Mouse (Mus musculus) heart, embryonic 13.5 days (tissue): ENCODE measurements around the gene Lclat1. TPM values are rescaled to one million over a fixed set of nuclear protein-coding genes. Genes with fewer than 3 reads are reported as not detected.
"Not testable (repeated sequence)": the region's sequence is repeated elsewhere in the genome, so short reads cannot be mapped to it uniquely, and the experiment has no call there.

ENCODE experiments used
- ATAC-seq: fragments of 200-750 bp; cut with Nextera tagmentation; 2 replicates; pipeline ENCODE4 v1.8.0; 2017; ENCODE audit warnings: moderate TSS enrichment; ENCODE audit not compliant: insufficient number of reproducible peaks, low FRiP score, low TSS enrichment; ENCODE audit errors: extremely low read depth
- H3K27ac ChIP-seq: fragments of 300-500 bp; sonication (generic); replicated peaks from 2 replicates; pipeline ENCODE4 v1.5.1; 2015; ENCODE audit warnings: moderate library complexity, mild to moderate bottlenecking, inconsistent platforms
- H3K27me3 ChIP-seq: fragments of 300-500 bp; sonication (generic); replicated peaks from 2 replicates; pipeline ENCODE4 v1.6.1; 2015; ENCODE audit warnings: mild to moderate bottlenecking, inconsistent platforms
- H3K36me3 ChIP-seq: fragments of 300-500 bp; sonication (generic); 2 replicates; pipeline ENCODE4 v1.6.1; 2015; ENCODE audit warnings: mild to moderate bottlenecking, inconsistent platforms
- H3K4me1 ChIP-seq: fragments of 300-500 bp; sonication (generic); 2 replicates; pipeline ENCODE4 v1.6.1; 2015; ENCODE audit warnings: inconsistent platforms
- H3K4me2 ChIP-seq: fragments of 300-500 bp; sonication (generic); 2 replicates; pipeline ENCODE4 v1.6.1; 2015; ENCODE audit warnings: inconsistent platforms, mild to moderate bottlenecking, moderate library complexity
- H3K4me3 ChIP-seq: fragments of 300-500 bp; sonication (generic); 2 replicates; pipeline ENCODE4 v1.5.1; 2015; ENCODE audit warnings: moderate library complexity, mild to moderate bottlenecking, inconsistent platforms
- H3K9ac ChIP-seq: fragments of 300-500 bp; sonication (generic); 2 replicates; pipeline ENCODE4 v1.6.1; 2015; ENCODE audit warnings: inconsistent platforms, mild to moderate bottlenecking, moderate library complexity
- H3K9me3 ChIP-seq: fragments of 300-500 bp; sonication (generic); 2 replicates; pipeline ENCODE4 v1.6.1; 2016; ENCODE audit warnings: inconsistent platforms
- WGBS: fragments of 180-500 bp; shearing (Covaris S2); methylation state at CpG from one replicate; pipeline ENCODE4 v1.1.7; 2015; ENCODE audit warnings: mixed read lengths; 5-methylcytosine and 5-hydroxymethylcytosine counted together
- polyA plus RNA-seq: library from polyadenylated mRNA; unstranded; fragments of >200 nt; fragmentation: Nextera tagmentation; extraction: Ambion mirVana; gene quantifications from 2 replicates; pipeline ENCODE4 v1.2.1, GENCODE M21; 2015

Lclat1 gene
- polyA plus RNA-seq, 1 experiment from 2014 or later = 32.8 TPM

GRCm38 (mm10) chr17:73262558-73262957 is 154.8 kb downstream of the Lclat1 start:
- Histone ChIP-seq H3K27ac (no peak overlapping the region), H3K4me2 (no peak overlapping the region), H3K9me3 (no peaks in the 10 kb centered on the region), H3K4me1 (peaks cover 14% of the 10 kb centered on the region), H3K9ac (no peak overlapping the region), H3K36me3 (no peaks in the 10 kb centered on the region), H3K4me3 (no peak overlapping the region), H3K27me3 (no peaks in the 10 kb centered on the region)
- ATAC-seq = no peak
- WGBS = 79% methylated on average over 2 of the region's 2 CpGs

- WGBS = 44% methylated on average over 8 of the region's 8 CpGs
- no peak for ATAC-seq
- no peaks in the 10 kb centered on the region for H3K36me3 ChIP-seq
- no peak overlapping the region for H3K4me2 ChIP-seq
- H3K27me3 ChIP-seq = no peaks in the 10 kb centered on the region
- H3K27ac ChIP-seq = no peak overlapping the region
- no peak overlapping the region for H3K4me3 ChIP-seq
- H3K9me3 ChIP-seq = no peaks in the 10 kb centered on the region
- H3K9ac ChIP-seq = no peak overlapping the region
- peaks cover 14% of the 10 kb centered on the region for H3K4me1 ChIP-seq
Observed at GRCm38 (mm10) chr17:73263077-73263501, 155.3 kb downstream of the Lclat1 start.

- Histone ChIP-seq H3K36me3 (no peaks in the 10 kb centered on the region), H3K4me3 (no peak overlapping the region)
Observed at GRCm38 (mm10) chr17:73270871-73271796, 163.3 kb downstream of the Lclat1 start.

DNA sequence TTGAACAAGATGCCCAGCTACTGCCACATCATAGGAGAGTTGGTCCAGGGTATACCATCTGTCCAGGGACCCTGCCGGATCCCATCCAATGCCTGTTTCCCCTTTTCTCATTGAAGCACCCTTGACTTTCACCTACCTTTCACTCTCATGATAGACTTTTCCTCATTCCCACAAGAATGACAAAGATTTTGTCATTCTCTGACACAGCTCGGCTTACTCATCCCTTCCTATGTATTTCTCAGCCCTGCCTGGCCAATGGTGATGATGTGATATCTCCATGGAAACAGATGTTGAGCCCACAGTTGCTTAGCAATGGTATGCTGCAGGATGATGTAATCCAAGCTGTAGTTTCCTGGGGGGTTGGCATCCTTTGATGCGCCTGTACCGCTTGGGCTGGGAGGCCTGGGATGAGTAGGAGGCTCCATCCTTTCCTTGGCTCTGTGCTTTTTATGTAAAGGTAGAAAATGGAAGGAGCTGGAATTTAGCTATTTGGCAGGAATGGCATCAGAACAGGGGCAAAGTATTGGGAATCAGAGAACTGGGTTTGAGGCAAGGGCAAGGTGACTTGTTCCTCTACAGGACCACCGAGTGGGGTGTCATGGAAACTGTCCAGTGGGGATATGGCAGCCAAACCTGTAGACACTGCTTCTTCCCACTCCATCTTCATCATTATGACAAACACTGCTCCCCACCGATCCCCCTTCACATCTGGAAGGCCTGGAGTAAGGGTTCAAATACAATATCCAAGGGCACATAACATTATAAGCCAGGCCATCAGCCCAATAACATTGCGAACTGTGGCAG is 164.2 kb downstream of the Lclat1 start:
- no peak overlapping the region for H3K27ac ChIP-seq
- no peaks in the 10 kb centered on the region for H3K9me3 ChIP-seq
- no peaks in the 10 kb centered on the region for H3K4me1 ChIP-seq
- H3K9ac ChIP-seq = no peak overlapping the region
- ATAC-seq = no peak
- H3K36me3 ChIP-seq = no peaks in the 10 kb centered on the region
- WGBS = 72% methylated on average over 7 of the region's 7 CpGs
- no peak overlapping the region for H3K4me2 ChIP-seq
- H3K27me3 ChIP-seq = no peaks in the 10 kb centered on the region
- no peak overlapping the region for H3K4me3 ChIP-seq

More at GRCm38 (mm10) chr17:73270871-73271796, 163.3 kb downstream of the Lclat1 start:
- H3K27ac ChIP-seq = no peak overlapping the region
- H3K9me3 ChIP-seq = no peaks in the 10 kb centered on the region
- H3K27me3 ChIP-seq = no peaks in the 10 kb centered on the region
- no peak overlapping the region for H3K9ac ChIP-seq
- WGBS = 68% methylated on average over 15 of the region's 15 CpGs
- H3K4me2 ChIP-seq = no peak overlapping the region
- ATAC-seq = no peak
- no peaks in the 10 kb centered on the region; the same call in 1 of the 2 replicates for H3K4me1 ChIP-seq

DNA sequence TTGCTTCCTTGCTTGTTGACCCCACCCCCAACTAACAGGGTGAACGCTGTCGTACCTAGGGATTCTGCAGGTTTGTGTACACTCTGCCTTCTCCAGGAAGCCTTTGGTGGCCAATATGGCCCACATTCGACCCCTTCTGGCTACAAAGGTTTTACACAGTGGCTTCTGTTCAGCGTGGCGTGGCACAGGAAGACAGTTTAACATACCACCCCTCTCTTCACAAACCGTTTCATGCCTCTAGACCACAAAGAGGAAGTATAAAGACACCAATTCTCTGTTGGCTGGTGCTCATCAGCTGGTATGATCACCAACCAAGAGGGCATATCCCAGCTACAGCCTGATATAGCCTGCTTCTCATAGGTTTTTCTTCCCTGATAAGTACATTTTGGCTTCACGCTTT is 166.0 kb downstream of the Lclat1 start:
- H3K4me3 ChIP-seq = no peak overlapping the region
- no peaks in the 10 kb centered on the region for H3K27me3 ChIP-seq
- H3K36me3 ChIP-seq = no peaks in the 10 kb centered on the region
- no peak overlapping the region for H3K9ac ChIP-seq
- no peaks in the 10 kb centered on the region for H3K9me3 ChIP-seq
- no peak overlapping the region for H3K27ac ChIP-seq
- WGBS = 75% methylated on average over 7 of the region's 7 CpGs
- no peak overlapping the region for H3K4me2 ChIP-seq
- no peak for ATAC-seq
- no peaks in the 10 kb centered on the region for H3K4me1 ChIP-seq

DNA sequence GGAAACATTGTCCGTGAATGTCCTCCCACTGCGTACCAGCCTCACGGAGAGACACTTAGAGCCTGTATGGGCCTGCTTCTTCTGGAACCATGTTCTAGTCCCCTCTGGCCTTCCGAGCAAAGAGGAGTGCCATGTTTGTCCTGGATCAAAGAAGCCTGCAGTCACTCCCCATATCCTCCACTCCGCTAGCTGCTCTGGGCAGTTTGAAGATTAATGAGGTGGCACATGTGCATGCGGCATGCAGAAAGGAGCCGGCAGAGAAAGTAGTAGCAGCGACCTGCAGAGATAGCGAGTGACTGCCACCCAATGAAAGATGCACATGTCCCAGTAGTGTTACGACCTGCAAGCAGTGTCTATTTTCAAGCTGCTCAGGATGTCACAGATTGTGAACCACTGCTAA is 167.3 kb downstream of the Lclat1 start:
- H3K4me2 ChIP-seq = no peak overlapping the region
- no peak overlapping the region for H3K4me3 ChIP-seq
- no peaks in the 10 kb centered on the region for H3K4me1 ChIP-seq
- no peaks in the 10 kb centered on the region for H3K36me3 ChIP-seq
- no peak overlapping the region for H3K9ac ChIP-seq
- no peaks in the 10 kb centered on the region for H3K27me3 ChIP-seq
- ATAC-seq = no peak
- WGBS = 69% methylated on average over 10 of the region's 10 CpGs
- H3K27ac ChIP-seq = no peak overlapping the region
- H3K9me3 ChIP-seq = no peaks in the 10 kb centered on the region

DNA sequence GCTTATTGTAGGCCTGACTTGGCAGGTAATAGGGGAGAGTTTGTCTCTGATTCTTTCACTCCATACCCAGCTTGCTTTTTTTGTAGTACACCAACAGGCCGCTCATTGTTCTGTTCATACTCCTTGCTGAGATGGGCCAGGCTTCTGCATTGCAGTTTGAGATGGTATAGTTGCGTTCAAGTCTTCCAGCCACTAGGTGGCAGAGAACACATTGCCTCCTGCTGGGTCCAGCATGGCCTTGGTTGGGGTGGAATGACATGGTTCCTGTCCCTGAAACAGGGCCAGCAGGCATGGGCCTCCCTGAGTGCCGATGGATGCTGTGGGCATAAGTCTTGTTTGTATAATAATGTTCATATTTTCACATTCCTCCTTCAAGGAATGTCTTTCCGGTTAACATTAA is 170.0 kb downstream of the Lclat1 start:
- H3K9ac ChIP-seq = no peak overlapping the region
- no peak overlapping the region for H3K4me3 ChIP-seq
- no peak overlapping the region for H3K27ac ChIP-seq
- no peak overlapping the region for H3K4me2 ChIP-seq
- WGBS = 81% methylated on average over 4 of the region's 4 CpGs
- no peaks in the 10 kb centered on the region for H3K4me1 ChIP-seq
- H3K9me3 ChIP-seq = no peaks in the 10 kb centered on the region
- H3K27me3 ChIP-seq = no peaks in the 10 kb centered on the region
- ATAC-seq = no peak
- H3K36me3 ChIP-seq = no peaks in the 10 kb centered on the region

DNA sequence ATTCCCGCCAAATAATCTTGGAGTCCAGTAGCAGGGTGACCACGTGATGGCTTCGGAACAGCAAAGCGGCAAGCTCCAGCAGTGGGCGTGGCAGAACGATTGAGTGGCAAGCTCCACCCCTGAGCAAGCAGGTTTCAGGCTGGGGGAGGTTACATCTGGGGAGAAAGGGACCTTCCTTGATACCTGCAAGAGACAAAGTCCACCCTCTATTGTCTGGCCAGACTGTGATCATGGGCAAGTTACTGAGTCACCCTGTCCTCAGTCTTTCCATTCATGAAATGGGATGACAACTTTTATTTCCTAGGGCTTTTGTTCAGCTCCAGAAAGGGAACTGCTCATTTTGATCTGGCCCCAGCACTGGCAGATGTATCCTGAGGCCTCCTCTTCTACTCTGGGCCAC is 174.9 kb downstream of the Lclat1 start:
- not testable (repeated sequence) for H3K36me3 ChIP-seq, H3K4me2 ChIP-seq, H3K9me3 ChIP-seq, H3K9ac ChIP-seq, H3K4me1 ChIP-seq, H3K27me3 ChIP-seq, H3K4me3 ChIP-seq, H3K27ac ChIP-seq, ATAC-seq
- 33% methylated on average over 6 of the region's 6 CpGs for WGBS

- Histone ChIP-seq H3K4me3 (no peak overlapping the region), H3K9me3 (no peaks in the 10 kb centered on the region), H3K27ac (no peak overlapping the region), H3K27me3 (no peaks in the 10 kb centered on the region), H3K9ac (no peak overlapping the region), H3K4me1 (no peaks in the 10 kb centered on the region), H3K36me3 (no peaks in the 10 kb centered on the region), H3K4me2 (no peak overlapping the region)
- ATAC-seq = no peak
- 43% methylated on average over 2 of the region's 2 CpGs for WGBS
Observed at GRCm38 (mm10) chr17:73284301-73284700, 176.5 kb downstream of the Lclat1 start.
